8 mouse cellular contexts compared by ENCODE assay signal in genomic region chr2:158745049-158745482, GRCm38 (mm10). TPM values are rescaled to one million over a fixed set of nuclear protein-coding genes. Genes with fewer than 3 reads are reported as not detected.
A peak's percentile ranks its signal among the peaks of the same experiment; 100 is the strongest.
DNase-seq lines count a peak whose midpoint lies in the region; ATAC-seq and TF ChIP-seq lines count a peak whose summit lies in the region.

No protein-coding gene starts in this region.

- no peaks in the 10 kb centered on the region for H3K4me1 ChIP-seq in liver, adult 2 months (ENCODE audit: control insufficient read depth, insufficient read depth, low read length)
- no peaks in the 10 kb centered on the region for H3K4me1 ChIP-seq in liver, embryonic 12.5 days
- no peaks in the 10 kb centered on the region for H3K4me1 ChIP-seq in kidney, embryonic 14.5 days (ENCODE audit: control insufficient read depth, insufficient read depth, low read length)

- no peak overlapping the region for H3K9ac ChIP-seq in liver, adult 2 months (ENCODE audit: low read depth, low read length)
- H3K9ac ChIP-seq in liver, embryonic 12.5 days: no peak overlapping the region
- H3K9ac ChIP-seq in kidney, embryonic 14.5 days (ENCODE audit: low read depth, low read length): no peak overlapping the region

- H3K9me3 ChIP-seq in liver, embryonic 12.5 days (replicated peaks): no peaks in the 10 kb centered on the region
- H3K9me3 ChIP-seq in kidney, embryonic 14.5 days (ENCODE audit: control insufficient read depth, low read length): no peaks in the 10 kb centered on the region

- DNase-seq in adrenal gland, adult 2 months: peak; percentile 31
- DNase-seq in adrenal gland, postnatal 25 days: no peak
- no peak for DNase-seq in liver, adult 2 months (ENCODE audit: extremely low read depth, low read depth, low spot score)
- DNase-seq in embryo, embryonic 10 days (ENCODE audit: low spot score): peak; percentile 75
- DNase-seq in lung, postnatal 36 days: peak; percentile 60
- DNase-seq in thymus, postnatal 25 days: peak; percentile 70

- H3K27ac ChIP-seq in liver, adult 2 months (replicated peaks; ENCODE audit: insufficient read depth, low read depth, low read length): no peak overlapping the region
- H3K27ac ChIP-seq in liver, embryonic 12.5 days: no peak overlapping the region
- no peak overlapping the region for H3K27ac ChIP-seq in kidney, embryonic 14.5 days (ENCODE audit: low read depth, low read length)

- no peak for ATAC-seq in liver, embryonic 12.5 days
- peak; percentile 65; the same call in 1 of the 2 replicates for ATAC-seq in kidney, embryonic 14.5 days (ENCODE audit: low FRiP score, low TSS enrichment)

- TF ChIP-seq CTCF in liver, adult 2 months (IDR thresholded peaks at IDR 0.05; ENCODE audit: low read depth, low read length): peak; percentile 36; the same call in 1 of the 2 replicates

- WGBS in liver, adult 2 months: 16% methylated on average over 2 of the region's 2 CpGs
- WGBS in liver, embryonic 12.5 days (ENCODE audit: insufficient replicate concordance): 7% methylated on average over 2 of the region's 2 CpGs
- 21% methylated on average over 2 of the region's 2 CpGs for WGBS in kidney, embryonic 14.5 days

- H3K36me3 ChIP-seq in liver, adult 2 months (ENCODE audit: control insufficient read depth, insufficient read depth, low read length): no peaks in the 10 kb centered on the region
- no peaks in the 10 kb centered on the region for H3K36me3 ChIP-seq in liver, embryonic 12.5 days
- no peaks in the 10 kb centered on the region for H3K36me3 ChIP-seq in kidney, embryonic 14.5 days (ENCODE audit: control insufficient read depth, insufficient read depth, low read length)

- no peaks in the 10 kb centered on the region for H3K79me2 ChIP-seq in liver, adult 2 months (ENCODE audit: control insufficient read depth, insufficient read depth, low read length)

- no peak overlapping the region for H3K4me2 ChIP-seq in liver, embryonic 12.5 days
- no peak overlapping the region for H3K4me2 ChIP-seq in kidney, embryonic 14.5 days (replicated peaks; ENCODE audit: low read depth, low read length)

- no peaks in the 10 kb centered on the region for H3K27me3 ChIP-seq in liver, adult 2 months (ENCODE audit: control insufficient read depth, insufficient read depth, low read length)
- H3K27me3 ChIP-seq in liver, embryonic 12.5 days (replicated peaks): no peaks in the 10 kb centered on the region
- no peaks in the 10 kb centered on the region for H3K27me3 ChIP-seq in kidney, embryonic 14.5 days (ENCODE audit: control insufficient read depth, insufficient read depth, low read length)

- TF ChIP-seq POLR2A in liver, adult 2 months (IDR thresholded peaks at IDR 0.05; ENCODE audit: extremely low read depth, insufficient read depth, low read length): no peak

- H3K4me3 ChIP-seq in liver, adult 2 months (ENCODE audit: insufficient read depth, low read depth, low read length): no peak overlapping the region
- H3K4me3 ChIP-seq in liver, embryonic 12.5 days: no peak overlapping the region
- H3K4me3 ChIP-seq in kidney, embryonic 14.5 days (ENCODE audit: low read length): no peak overlapping the region

RNA-seq across cellular contexts. Expression of gene Fam83d, which starts 22.8 kb away (rescaled TPM):
- total RNA-seq in adrenal gland, adult 2 months (2021): under 1 TPM; 0.49 to 0.69 TPM
- polyA plus RNA-seq in adrenal gland, adult 2 months (2012; rRNA removed): 2.8 and 3.2 TPM in 2 replicates
- total RNA-seq in adrenal gland, postnatal 25 days (2021): 2.3 and 2.8 TPM in 2 replicates
- total RNA-seq in liver, adult 2 months (2014; rRNA removed): 0.09 and 0.74 TPM in 2 replicates
- 0.15 and 0.22 TPM in 2 replicates for polyA plus RNA-seq in liver, adult 2 months (2012; rRNA removed)
- polyA plus RNA-seq in liver, embryonic 12.5 days (2016; fragmentation: Nextera tagmentation; extraction: Ambion mirVana): 20.7 and 21.7 TPM in 2 replicates
- polyA plus RNA-seq in kidney, embryonic 14.5 days (2014; fragmentation: Nextera tagmentation; extraction: Ambion mirVana): 49.2 and 57.6 TPM in 2 replicates

RNA-seq across cellular contexts. Expression of gene Dhx35, which starts 49.5 kb away (rescaled TPM):
- total RNA-seq in adrenal gland, adult 2 months (2021): 10 to 100 TPM in 1 of 2 experiments, 1 to 10 TPM in 1; 7.0 to 13.2 TPM
- 14.9 and 16.6 TPM in 2 replicates for polyA plus RNA-seq in adrenal gland, adult 2 months (2012; rRNA removed)
- 15.3 and 15.4 TPM in 2 replicates for total RNA-seq in adrenal gland, postnatal 25 days (2021)
- total RNA-seq in liver, adult 2 months (2014; rRNA removed): 5.9 and 6.5 TPM in 2 replicates
- polyA plus RNA-seq in liver, adult 2 months (2012; rRNA removed): 5.2 and 8.2 TPM in 2 replicates
- 5.6 and 7.1 TPM in 2 replicates for polyA plus RNA-seq in liver, embryonic 12.5 days (2016; fragmentation: Nextera tagmentation; extraction: Ambion mirVana)
- 13.8 and 24.8 TPM in 2 replicates for polyA plus RNA-seq in kidney, embryonic 14.5 days (2014; fragmentation: Nextera tagmentation; extraction: Ambion mirVana)

Comparison
In these comparisons a context has a peak if more than half of its experiments do, and no peak if none do; other contexts are left out.
1. DNase-seq: peak in adrenal gland, adult 2 months (single experiment), embryo, embryonic 10 days (single experiment), lung, postnatal 36 days (single experiment) and thymus, postnatal 25 days (single experiment); none in adrenal gland, postnatal 25 days (single experiment) and liver, adult 2 months (single experiment).